Mouse (Mus musculus) embryonic fibroblast, embryonic 13.5 days (primary cell): ENCODE results near the gene Hadh.

Source experiments
- CTCF ChIP-seq: IDR thresholded peaks from 2 replicates; pipeline ENCODE4 v1.5.1; 2011; ENCODE audit warnings: mild to moderate bottlenecking, control low read depth, low read length, moderate library complexity, borderline replicate concordance; ENCODE audit not compliant: insufficient read depth
- POLR2A ChIP-seq: IDR thresholded peaks from 2 replicates; pipeline ENCODE4 v1.6.1; 2011; ENCODE audit warnings: low read depth, mild to moderate bottlenecking, control low read depth, low read length, moderate library complexity

- TF ChIP-seq POLR2A (no peak), CTCF (no peak)
These were observed 69.6 kb downstream of the Hadh start for GRCm38 (mm10) chr3:131202311-131202710.
